Mouse (Mus musculus): ENCODE measurements at regions not wholly inside any gene's neighbourhood (a gene's known extent, or its start where the extent isn't known, plus 50 kb on each side); places are given as distances from the start of the nearest gene placed in this dataset.
"Not testable (repeated sequence)": the region's sequence is repeated elsewhere in the genome, so short reads cannot be mapped to it uniquely, and the experiment has no call there.

DNA sequence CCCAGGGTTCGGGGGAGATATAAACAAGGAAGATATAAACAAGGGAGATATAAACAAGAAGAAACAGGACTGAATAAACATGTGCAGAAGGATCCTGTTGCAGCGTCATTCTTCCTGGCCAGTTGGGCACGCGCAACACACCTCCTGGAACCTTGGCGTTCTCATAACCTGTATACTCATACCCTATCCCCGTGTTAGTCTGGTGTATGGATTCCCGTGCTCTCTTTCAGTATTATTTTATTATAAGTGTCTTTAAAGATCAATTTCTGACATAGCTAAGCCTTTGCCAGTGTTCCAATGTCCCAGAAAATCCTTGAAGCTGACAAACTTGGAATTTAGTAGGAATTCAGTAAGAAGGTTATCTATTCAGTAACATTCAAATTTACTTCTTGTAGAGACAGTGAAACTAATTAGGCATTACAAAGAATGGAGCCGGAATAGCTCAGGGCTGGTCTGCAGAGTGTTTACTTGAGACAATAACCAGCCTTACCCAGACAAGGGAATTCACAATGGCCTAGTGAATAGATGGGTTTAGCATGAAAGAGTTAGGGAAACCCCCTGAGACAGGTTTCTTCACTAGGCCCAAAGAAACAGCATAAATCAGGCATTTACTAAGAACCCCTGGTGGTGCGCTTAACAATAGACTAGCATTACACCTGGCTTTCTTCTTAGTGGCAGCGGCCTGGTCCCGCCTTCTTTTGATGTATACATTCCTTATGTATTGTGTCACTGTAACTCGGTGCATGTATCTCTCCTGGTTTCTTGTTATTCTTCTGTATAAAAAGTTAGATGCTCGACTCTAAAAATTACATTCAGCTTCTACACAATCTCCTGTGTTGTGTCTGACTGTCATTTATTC is 458.4 kb downstream of the Epm2a start:
- not testable (repeated sequence) for DNase-seq (ENCODE audit: low spot score in 2 of 2)

DNA sequence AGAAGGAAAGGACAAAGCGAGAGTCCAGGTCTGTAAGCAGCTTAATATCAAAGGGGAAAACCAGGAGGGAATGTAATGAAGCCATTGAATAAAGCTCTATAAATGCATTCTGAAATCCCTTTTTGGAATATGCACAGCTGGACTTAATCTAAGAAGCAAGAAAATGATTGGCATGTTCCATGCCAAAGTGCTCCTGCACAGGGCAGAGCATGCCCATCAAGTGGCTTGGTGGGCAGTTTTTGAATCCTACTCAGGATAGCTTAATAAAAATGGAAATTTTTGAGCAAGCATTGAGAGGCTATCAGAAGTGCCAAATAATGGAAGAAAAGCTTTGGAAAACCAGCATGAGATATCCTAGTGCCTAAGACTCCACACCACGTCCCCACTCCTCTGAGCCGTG is 466.1 kb downstream of the Epm2a start:
- no peak for DNase-seq (ENCODE audit: low spot score in 2 of 2)

DNA sequence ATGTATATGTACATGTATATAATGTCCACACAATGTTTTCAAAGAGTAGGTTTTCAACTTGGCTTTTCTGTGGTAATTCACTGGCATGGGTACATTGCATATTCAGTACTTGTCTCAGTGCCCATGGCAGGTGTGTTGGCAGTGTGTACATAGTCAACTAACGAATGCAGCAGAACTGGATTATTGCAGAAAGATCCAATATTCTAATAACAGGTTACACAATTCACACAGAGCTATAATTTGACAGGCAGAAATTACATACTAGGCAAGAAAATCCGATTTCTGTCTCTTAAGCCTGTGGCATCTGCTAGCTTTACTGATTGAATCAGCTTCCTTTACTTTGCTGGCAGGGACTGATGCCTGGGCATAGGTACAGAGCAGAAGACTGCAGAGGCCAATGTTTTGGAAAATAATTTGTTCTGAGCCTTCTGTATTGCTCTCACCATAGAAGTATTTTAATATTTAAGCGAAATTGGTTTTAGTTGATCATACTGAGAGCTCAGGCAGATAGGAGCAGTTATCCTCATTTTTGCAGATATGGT is 479.3 kb downstream of the Epm2a start:
- DNase-seq (ENCODE audit: low spot score in 2 of 2), result peak in 1 of 2 experiments; percentile 23

DNA sequence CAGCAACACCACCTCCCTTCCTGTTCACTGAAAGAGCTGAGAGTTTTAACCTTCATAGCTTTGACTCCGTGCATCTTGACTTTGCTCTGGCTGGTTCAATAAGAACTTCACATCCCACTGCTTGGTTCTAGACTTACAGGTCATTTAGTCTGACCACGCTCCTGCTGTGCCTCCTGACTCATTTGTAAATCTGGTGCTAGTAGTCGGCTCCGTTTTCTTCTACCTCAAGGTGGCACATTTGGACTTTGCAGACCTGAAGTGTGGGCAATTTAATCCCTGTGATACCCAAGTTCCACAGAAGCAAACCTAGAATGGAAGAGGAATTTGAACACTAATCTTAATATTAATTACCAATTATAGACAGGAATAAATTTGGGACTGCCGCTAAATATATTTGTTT is 497.9 kb downstream of the Epm2a start:
- peak; percentile 24 to 31 for DNase-seq (ENCODE audit: low spot score in 2 of 2)

DNA sequence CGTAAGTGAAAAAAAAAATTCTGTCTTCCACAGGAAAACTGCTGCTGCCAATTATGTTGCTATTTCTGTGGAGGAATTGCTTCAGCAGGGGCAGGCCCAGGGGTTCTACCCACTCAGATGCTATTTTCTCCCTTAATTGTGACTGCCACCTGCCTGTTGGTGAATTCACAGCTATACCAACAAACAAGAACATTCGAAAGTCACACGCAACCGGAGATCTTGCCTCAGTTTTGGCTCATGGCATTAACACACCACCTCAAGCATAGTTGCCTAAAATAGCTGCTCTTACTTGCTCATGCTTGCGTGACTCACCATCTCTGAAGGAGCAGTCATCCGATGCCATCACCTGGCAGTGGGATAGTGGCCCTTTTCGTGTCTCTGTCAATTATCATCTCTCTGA is 498.3 kb downstream of the Epm2a start:
- DNase-seq (ENCODE audit: low spot score in 2 of 2), result peak; percentile 25 to 38

DNA sequence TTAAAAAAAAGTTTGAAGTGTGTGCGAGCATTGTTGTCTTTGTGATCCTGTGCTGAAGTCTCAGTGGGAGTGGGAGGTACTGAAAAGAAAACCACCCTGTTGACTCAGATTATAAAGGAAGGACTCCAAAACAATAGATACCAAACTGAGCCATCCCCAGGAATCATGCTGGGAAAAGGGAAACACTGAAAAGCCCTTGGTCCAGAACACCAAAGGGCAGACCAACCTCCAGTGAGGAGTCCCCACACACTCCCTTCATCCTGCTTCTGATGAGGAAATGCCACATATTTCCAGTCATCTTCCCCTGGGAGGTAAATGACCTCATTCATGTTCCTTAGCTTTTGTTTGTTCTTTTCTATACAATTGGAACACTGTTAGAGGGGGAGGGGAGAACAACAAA is 502.9 kb downstream of the Epm2a start:
- DNase-seq (ENCODE audit: low spot score in 2 of 2), result no peak

DNA sequence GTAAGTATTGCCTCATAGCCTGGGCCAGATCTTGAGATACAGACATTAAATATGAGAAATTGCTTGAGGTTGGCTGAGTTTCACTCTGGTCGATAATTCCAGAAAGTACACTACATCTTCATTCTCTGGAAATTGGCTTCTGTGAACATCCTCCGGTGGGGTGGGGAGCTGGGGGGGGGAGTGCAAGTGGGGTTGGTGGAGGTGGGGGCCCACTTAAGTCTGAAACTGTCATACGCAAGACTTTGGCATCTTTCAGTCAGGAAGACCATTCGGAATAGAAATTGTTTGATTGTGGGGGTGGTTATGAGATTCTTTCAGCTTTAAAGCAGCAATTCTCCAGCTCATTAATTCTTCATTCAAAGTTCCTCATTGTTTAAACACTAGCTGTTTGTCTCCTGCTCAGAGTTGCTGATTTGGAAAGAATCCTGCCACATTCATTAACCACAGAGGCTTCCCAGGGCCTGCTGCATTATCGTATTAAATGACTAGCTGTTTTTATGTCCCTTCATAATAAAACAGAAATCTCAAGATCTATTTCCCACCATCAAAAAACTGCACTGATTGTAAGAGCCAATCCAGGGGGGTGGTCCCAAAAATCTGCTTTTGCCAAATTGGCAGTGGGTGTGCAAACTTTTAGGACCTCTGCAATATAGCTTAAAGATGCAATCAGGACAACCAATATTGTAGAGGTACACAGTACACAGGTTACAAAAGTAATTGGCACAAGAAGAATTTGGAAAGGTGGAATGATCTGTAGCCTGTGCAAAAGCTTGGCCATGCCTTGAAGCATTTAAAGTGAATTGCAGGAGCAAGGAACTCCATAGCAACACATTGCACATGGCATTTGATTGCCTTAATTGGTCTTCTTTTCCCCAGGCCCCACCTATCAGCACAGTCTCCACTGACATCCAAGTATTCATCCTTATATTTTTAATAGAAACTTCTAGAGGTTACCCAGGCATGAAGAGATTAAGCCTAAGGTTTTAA is 532.2 kb downstream of the Epm2a start:
- peak; percentile 32 to 37 for DNase-seq (ENCODE audit: low spot score in 2 of 2)

DNA sequence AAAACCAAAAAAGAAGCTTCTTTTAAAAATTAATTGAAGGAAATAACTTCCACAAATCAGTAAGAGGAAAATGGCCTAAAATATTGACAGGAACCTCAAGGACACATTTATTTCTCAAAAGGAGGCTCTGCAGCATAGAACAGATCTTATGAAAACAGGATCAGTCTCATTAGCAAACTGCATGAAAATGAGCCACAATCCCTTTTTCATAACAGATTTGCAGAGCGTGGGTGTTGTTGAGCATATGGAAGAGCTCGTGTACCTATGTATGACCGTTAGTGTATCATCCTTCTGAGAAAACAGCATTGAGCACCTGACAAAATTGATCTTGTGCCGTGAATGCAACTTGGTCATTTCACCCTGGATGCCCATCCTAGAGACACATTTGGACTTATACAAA is 543.0 kb downstream of the Epm2a start:
- no peak for DNase-seq (ENCODE audit: low spot score in 2 of 2)

DNA sequence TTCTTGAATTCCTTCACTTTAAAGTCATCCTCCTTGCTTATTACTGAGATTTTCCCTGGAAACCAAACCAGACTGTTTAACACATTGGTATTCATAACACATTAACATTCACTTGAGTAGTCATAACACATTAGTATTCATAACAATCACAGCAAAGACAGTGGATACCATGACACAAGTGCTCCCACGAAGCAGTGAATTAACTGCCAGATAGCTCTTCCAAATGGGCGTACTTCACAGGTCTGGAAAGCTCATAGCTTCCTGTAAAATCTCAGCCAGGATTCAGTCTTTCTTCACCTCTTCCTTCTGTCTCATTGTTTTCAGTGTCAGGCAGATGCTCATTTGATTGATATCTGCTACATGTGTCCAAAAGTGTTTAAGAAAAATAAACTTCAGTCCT is 545.7 kb downstream of the Epm2a start:
- DNase-seq (ENCODE audit: low spot score in 2 of 2), result no peak

DNA sequence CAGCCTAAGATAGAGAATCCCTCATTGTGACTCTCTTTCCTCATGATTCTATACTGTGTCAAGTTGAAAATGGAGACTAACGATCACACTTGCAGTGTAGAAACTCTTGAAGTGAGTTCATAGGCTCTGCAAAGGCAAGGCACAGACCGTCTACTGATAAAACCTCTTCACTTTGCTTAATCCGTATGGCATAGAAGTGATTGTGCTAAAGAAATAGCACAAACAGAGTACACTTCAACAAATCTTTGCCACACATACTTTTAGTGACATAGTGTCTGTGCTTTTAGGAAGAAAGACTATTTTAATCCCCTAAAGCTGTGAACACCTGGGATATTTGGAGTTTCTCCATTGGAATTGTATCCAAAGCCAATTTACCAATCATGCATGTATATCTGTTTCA is 578.9 kb downstream of the Epm2a start:
- no peak for DNase-seq (ENCODE audit: low spot score in 2 of 2)

DNA sequence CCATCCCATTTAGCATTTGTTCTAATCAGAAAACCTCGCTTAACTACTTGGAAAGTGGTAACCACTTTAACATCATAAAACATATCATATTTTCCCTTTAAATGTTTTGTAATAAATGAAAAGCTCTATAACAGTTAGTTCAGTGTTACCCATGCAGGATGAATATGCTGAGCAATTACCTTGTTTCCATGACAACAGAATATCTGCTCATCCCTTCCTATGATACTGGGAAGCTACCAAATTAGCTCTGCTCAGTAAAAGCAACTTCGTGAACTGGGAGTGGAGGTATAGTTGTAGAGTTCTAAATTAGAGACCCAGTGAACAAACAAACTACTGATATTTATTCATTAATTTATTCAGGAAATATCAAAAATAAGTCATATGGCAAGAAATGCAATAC is 595.0 kb downstream of the Epm2a start:
- DNase-seq (ENCODE audit: low spot score in 2 of 2), result no peak

DNA sequence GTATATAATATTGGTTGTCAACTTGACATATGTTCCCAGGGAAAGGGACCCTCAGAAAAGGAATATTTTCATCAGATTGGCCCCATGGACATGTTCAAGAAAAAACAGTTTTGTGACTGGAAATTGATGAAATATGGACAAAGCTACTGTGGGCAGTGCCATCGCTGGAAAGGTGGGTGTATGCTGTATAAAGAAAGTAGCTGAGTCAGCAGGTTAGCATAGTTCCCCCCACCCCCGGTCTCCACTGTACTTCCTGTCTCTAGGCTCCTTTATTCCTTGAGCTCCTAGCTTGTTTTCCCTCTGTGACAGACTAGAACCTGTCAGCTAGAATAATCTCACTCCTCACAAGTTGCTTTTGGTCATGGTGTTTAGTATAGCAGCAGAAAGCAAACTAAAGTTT is 599.6 kb downstream of the Epm2a start:
- no peak for DNase-seq (ENCODE audit: low spot score in 2 of 2)

DNA sequence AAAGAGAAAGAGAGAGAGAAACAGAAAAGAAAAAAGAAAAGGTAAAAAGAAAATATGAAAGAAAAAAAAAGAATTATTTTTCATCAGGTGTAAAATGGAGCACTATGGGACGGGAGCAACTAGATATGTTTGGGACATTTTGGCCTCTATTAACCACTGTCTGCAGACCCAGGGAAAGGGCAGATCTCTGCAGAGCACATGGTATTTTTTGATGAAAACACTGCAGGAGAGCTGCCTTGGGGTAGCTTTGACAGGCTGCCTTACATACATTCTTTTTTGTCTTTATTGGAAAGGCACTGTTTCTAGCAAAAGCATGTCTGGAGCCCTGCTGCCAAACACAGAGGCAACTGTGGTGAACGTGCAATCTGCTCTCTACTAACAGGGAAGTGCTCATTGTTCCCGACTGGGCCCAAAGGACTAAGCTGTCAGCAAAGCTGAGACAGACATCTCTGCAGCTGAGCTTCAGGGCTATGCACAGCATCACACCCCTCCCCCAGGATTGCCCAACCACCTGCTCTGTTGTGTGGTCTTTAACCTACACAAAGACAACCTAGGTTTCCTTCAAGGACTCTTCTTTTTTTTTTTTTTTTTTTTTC is 617.2 kb downstream of the Epm2a start:
- DNase-seq (ENCODE audit: low spot score in 2 of 2), result peak; percentile 26 to 27

DNA sequence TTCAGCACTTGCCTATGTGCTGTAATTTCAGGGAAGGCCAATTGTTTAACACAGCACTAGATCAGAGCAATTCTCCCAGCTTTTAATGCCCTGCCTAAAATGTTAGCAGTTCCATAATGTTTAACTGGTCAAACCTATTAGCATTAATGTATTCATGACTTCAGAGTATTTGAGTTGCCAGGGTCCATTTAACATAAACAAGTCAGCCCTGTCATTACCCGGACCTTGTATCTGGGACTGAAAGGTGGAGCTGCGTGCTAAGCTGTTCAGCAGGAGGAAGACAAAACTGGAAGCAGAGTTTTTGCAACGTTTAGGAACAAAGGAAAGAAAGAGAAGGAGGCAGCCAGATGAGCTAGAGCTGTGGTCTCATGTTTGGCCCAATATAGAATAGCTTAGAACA is 661.8 kb downstream of the Epm2a start:
- no peak for DNase-seq (ENCODE audit: low spot score in 2 of 2)

DNA sequence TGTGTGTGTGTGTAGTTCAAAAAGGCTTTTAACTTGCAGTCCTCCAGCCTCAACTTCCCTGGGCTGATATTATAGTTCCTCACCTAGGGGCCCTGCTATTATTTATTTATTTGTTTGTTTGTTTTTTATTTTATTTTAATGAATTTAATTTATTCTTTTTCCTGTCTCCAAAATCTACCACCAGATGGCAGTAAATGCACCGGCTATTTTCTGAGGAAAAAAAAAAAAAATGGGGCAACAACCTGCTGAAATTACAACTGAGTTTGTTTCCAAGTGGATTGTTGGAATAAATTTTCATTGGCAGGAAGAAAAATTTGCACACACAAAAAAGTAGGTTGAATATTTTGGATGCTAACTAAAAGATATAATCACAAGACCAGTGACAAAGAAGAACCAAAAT is 662.7 kb downstream of the Epm2a start:
- no peak for DNase-seq (ENCODE audit: low spot score in 2 of 2)

DNA sequence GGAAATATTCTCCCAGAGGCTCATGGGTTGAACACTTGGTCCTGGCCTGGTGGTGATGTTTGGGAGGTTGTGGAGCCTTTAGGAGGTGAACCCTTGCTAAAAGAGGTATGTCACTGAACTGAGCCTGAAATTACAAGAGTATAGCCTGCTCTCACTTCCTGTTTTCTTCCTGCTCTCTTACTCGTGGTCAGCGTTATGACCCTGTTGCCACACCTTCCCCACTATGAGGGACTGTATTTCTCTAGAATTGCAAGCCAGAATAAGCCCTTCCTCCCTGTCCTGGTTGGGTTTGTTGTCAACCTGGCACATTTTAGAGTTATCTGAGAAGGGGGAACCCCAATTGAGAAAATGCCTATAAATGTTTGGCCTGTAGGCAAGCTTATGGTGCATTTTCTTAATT is 674.1 kb downstream of the Epm2a start:
- no peak for DNase-seq (ENCODE audit: low spot score in 2 of 2)

DNA sequence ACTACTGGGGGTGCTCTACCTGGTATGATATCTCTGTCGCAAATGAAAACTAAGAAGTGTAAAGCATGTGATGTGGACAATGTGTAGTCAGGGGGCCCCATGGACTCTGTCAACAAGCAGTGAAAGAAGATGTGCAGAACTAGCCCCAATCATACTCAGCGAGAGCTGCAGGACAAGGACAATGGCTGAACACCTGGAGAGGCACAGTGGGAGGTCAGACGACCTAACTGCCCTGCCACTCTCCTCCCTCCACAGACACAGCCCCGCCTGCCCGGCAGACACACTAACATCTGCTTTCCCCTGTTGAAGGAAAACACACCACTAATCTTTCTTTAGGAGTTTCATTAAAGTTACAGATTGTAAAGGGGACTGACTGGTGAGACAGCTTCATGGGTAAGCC is 675.1 kb downstream of the Epm2a start:
- DNase-seq (ENCODE audit: low spot score in 2 of 2), result no peak

DNA sequence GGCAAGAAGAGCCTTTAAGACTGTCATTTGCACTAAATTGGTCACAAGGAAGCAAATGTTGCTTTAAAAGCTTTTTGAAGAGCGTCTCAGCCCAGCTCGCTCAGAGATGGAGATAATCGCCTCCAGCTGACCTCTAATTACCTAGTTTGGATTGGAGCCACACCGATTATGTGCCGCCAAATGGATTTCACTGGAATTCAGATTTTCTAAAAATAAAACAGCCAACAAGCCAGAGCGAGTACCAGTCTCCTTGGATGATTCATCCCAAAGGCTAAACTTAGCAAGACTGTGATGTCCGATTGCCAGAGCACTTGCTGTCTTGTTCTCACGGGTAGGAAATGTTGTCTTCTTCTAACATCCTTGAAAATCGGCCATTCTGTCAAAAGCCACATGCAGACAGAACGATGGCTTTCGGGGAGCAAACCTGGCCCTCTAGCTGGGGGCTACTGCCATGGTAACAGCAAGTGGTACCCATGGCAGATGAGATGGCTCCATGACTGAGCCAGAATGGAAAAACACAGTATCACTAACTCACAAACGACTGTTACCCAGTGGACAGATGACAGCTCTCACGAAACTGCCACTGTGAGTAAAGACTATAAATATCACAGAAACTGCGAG is 676.1 kb downstream of the Epm2a start:
- peak; percentile 26 to 59 for DNase-seq (ENCODE audit: low spot score in 2 of 2)

DNA sequence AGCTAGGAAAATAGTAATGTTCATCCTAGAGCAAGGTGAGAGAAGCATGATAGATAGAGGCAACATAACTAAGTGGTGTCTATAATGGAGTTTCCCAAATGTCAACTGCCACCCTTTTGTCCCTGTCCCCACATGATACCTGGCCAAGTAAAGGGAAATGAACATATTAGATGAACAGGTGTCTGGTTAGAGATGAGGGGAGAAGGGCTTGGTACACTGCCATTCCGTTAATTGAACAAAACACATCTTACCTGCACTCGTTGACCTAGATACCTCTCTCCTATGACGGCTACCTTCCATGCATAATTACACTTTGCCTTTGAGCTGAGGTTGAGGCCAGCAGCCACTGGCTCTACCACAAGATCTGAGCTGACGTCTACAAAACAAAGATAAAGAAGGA is 677.4 kb downstream of the Epm2a start:
- DNase-seq (ENCODE audit: low spot score in 2 of 2), result no peak

DNA sequence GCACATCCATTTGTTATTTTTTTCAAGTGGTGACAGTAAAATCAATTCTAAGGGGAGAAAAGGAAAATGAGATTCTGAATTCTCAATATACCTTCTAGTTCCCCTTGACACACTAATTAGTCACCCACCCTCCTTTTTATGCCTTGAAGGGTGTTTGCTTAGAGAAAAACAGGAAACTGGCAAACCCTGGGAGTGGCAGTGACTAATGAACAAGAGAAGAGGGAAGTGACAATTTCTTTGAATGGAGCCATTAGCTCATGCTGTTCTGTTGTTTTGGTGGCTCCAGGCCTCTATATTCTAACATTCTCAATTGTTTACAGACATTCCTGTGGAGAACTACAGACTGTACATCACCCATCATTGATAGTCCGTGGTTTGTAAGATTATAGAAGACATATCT is 692.0 kb downstream of the Epm2a start:
- no peak for DNase-seq (ENCODE audit: low spot score in 2 of 2)

DNA sequence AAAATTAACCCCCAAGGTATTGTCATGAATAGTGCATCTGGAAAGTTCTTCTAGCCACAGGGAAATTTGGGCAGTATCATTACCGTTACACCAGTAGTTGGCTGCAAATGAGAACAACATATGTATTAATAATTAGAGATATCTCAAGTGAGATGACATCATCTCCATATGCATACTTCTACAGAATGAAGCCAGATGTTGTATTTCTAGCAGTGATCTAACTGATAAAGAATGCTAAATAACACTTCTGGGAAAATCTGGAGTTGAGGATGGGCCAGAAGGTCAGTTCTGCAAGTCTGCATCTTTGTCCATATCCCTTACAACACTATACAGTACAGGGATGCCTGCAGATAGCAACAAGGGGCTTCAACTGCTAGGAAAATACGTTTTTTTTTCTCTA is 702.7 kb downstream of the Epm2a start:
- DNase-seq (ENCODE audit: low spot score in 2 of 2), result no peak

DNA sequence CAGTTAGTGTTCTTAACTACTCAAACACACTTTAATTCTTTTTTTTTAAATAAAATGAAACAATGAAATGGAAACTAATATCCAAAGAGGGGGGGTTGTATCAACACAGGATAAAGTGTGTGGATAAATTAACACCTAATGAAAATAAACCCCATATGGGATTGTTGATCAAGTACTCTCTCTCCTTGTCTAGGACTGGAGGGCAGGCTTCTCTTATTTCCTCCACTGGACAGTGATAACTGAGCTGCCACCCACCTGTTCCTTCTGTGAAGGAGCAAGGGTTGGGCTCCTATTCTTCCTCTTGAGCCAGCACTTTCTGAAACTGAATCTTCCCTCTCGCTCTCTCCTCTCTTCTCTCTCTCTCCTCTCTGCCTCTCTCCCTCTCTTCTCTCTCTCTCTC is 716.5 kb downstream of the Epm2a start:
- no peak for DNase-seq (ENCODE audit: low spot score in 2 of 2)
